In the genomic region with DNA sequence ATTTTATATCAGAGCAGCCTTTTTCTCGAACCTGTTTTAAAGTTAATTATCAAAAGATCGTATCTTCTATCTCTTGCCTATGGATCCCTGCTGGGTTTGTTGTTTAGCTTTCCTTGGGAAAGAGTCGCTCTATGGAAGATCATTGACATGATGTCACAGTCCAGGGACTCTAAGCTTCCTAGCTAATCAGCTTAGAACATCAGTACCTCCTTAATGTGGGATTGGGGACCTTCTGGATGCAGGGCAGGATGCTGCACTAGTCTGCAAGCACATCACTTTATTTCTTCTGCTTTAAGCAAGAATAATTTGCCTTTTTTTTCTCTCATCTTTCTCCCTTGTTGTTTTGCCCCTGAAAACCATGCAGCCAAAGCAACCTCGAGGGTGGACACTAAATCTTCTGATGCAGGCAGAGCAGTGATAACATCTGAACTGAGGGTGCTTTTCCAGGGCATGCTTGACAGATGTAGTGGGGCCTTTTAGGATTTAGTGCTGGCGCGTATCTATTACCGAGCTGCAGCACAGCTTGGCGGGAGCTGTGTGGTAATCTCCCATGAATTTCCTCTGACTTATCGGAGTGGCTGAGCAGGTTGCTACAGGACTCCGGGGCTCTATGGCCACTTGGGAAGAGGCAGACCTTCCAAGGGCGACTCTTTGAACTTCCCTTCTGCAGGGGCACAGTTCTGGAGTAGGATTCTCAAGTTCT, we compare ENCODE assay signal across 27 mouse cellular contexts.
DNase-seq lines count a peak whose midpoint lies in the region; ATAC-seq and TF ChIP-seq lines count a peak whose summit lies in the region.
"Had no signal": no experiment of that assay in that cellular context is flagged by ENCODE, and none has a peak within 500 bp of the region (broad histone marks: within the 10 kb centered on the region; RNA-seq: fewer than 3 reads in every experiment).

No protein-coding gene starts in this region.

- TF ChIP-seq POLR2A in brain, embryonic 14.5 days (IDR thresholded peaks at IDR 0.05; ENCODE audit: borderline replicate concordance, extremely low read depth, insufficient read depth, insufficient read length, poor library complexity, severe bottlenecking): no peak

- H3K9me3 ChIP-seq in intestine, embryonic 15.5 days: no peaks in the 10 kb centered on the region
- H3K9me3 ChIP-seq in intestine, postnatal 0 days (ENCODE audit: control insufficient read depth): no peaks in the 10 kb centered on the region
- no peaks in the 10 kb centered on the region for H3K9me3 ChIP-seq in midbrain, embryonic 14.5 days (ENCODE audit: control insufficient read depth, low read length)
- H3K9me3 ChIP-seq in midbrain, embryonic 11.5 days (ENCODE audit: control insufficient read depth, low read length): no peaks in the 10 kb centered on the region
- H3K9me3 ChIP-seq: embryonic facial prominence, embryonic 10.5 days; embryonic facial prominence, embryonic 15.5 days; forebrain, embryonic 12.5 days; heart, embryonic 13.5 days; limb, embryonic 13.5 days; liver, embryonic 12.5 days had no signal

- H3K9ac ChIP-seq in intestine, embryonic 15.5 days: no peak overlapping the region
- H3K9ac ChIP-seq in intestine, postnatal 0 days (ENCODE audit: low read depth, low read length): no peak overlapping the region
- no peak overlapping the region for H3K9ac ChIP-seq in midbrain, embryonic 14.5 days (replicated peaks; ENCODE audit: low read length)
- no peak overlapping the region for H3K9ac ChIP-seq in midbrain, embryonic 11.5 days (ENCODE audit: low read length)
- H3K9ac ChIP-seq: embryonic facial prominence, embryonic 15.5 days; forebrain, embryonic 12.5 days; forebrain, postnatal 0 days; heart, embryonic 13.5 days; limb, embryonic 13.5 days; liver, embryonic 12.5 days; liver, postnatal 0 days had no signal

- DNase-seq in adrenal gland, postnatal 14 days: peak; percentile 3
- DNase-seq in adrenal gland, adult 8-10 months: no peak
- peak; percentile 40 for DNase-seq in midbrain, embryonic 14.5 days
- no peak for DNase-seq in midbrain, embryonic 11.5 days (ENCODE audit: low spot score, missing footprints)
- peak; percentile 28 for DNase-seq in brain, embryonic 14.5 days (ENCODE audit: low read depth)
- no peak for DNase-seq in thymus, adult 18-20 months
- DNase-seq: adrenal gland, adult 2 months; cerebellum, adult 11 months; cerebellum, adult 9-10 months; cerebellum, postnatal 36 days; forebrain, postnatal 0 days; heart, postnatal 10 days; kidney, adult 18-20 months; kidney, postnatal 25 days; liver, postnatal 0 days; lung, postnatal 36 days; right cerebral cortex, postnatal 14 days had no signal

- peak; percentile 39; the same call in 1 of the 2 replicates for ATAC-seq in intestine, embryonic 15.5 days
- no peak for ATAC-seq in intestine, postnatal 0 days
- ATAC-seq in midbrain, embryonic 14.5 days (ENCODE audit: low FRiP score, low TSS enrichment): no peak
- no peak for ATAC-seq in midbrain, embryonic 11.5 days (ENCODE audit: low FRiP score)
- ATAC-seq: activated CD4-positive, CD25-positive, alpha-beta regulatory T cell, adult 4 months; forebrain, postnatal 0 days; liver, embryonic 12.5 days; liver, postnatal 0 days had no signal

- 44% methylated on average over 11 of the region's 11 CpGs for WGBS in intestine, embryonic 15.5 days
- WGBS in intestine, postnatal 0 days: 43% methylated on average over 11 of the region's 11 CpGs
- 21% methylated on average over 11 of the region's 11 CpGs for WGBS in midbrain, embryonic 14.5 days
- WGBS in midbrain, embryonic 11.5 days: 30% methylated on average over 11 of the region's 11 CpGs

- H3K27me3 ChIP-seq in intestine, embryonic 15.5 days (replicated peaks): no peaks in the 10 kb centered on the region
- H3K27me3 ChIP-seq in intestine, postnatal 0 days (replicated peaks; ENCODE audit: control insufficient read depth, insufficient read depth, low read length): no peaks in the 10 kb centered on the region
- no peaks in the 10 kb centered on the region for H3K27me3 ChIP-seq in midbrain, embryonic 14.5 days (ENCODE audit: control insufficient read depth, insufficient read depth, low read length)
- no peaks in the 10 kb centered on the region for H3K27me3 ChIP-seq in midbrain, embryonic 11.5 days (ENCODE audit: control insufficient read depth, insufficient read depth, low read length)
- H3K27me3 ChIP-seq: CH12.LX; embryonic facial prominence, embryonic 15.5 days; limb, embryonic 13.5 days; liver, embryonic 12.5 days had no signal

- no peak overlapping the region for H3K4me2 ChIP-seq in intestine, embryonic 15.5 days (replicated peaks)
- H3K4me2 ChIP-seq in intestine, postnatal 0 days (replicated peaks; ENCODE audit: low read depth): no peak overlapping the region
- H3K4me2 ChIP-seq in midbrain, embryonic 14.5 days (ENCODE audit: low read length): no peak overlapping the region
- H3K4me2 ChIP-seq in midbrain, embryonic 11.5 days: no peak overlapping the region
- H3K4me2 ChIP-seq: embryonic facial prominence, embryonic 15.5 days; forebrain, embryonic 12.5 days; heart, embryonic 13.5 days; limb, embryonic 13.5 days; liver, embryonic 12.5 days had no signal

- H3K4me1 ChIP-seq in intestine, embryonic 15.5 days (replicated peaks): no peaks in the 10 kb centered on the region
- H3K4me1 ChIP-seq in intestine, postnatal 0 days (replicated peaks; ENCODE audit: control insufficient read depth, insufficient read depth, low read length): no peaks in the 10 kb centered on the region
- 0 out of 2 replicates have a peak, but pooled peaks cover 7% of the 10 kb centered on the region for H3K4me1 ChIP-seq in midbrain, embryonic 14.5 days (ENCODE audit: control insufficient read depth, insufficient read depth, low read length)
- H3K4me1 ChIP-seq in midbrain, embryonic 11.5 days (ENCODE audit: control insufficient read depth, insufficient read depth, low read length): peaks cover 2% of the 10 kb centered on the region; the same call in 1 of the 2 replicates
- H3K4me1 ChIP-seq: embryonic facial prominence, embryonic 15.5 days; forebrain, embryonic 12.5 days; limb, embryonic 13.5 days; liver, embryonic 12.5 days had no signal

- no peak overlapping the region for H3K27ac ChIP-seq in intestine, embryonic 15.5 days
- H3K27ac ChIP-seq in intestine, postnatal 0 days (ENCODE audit: low read depth, low read length): no peak overlapping the region
- H3K27ac ChIP-seq in midbrain, embryonic 14.5 days (replicated peaks; ENCODE audit: low read depth, low read length): no peak overlapping the region
- no peak overlapping the region for H3K27ac ChIP-seq in midbrain, embryonic 11.5 days (ENCODE audit: low read depth, low read length)
- H3K27ac ChIP-seq: embryonic facial prominence, embryonic 10.5 days; embryonic facial prominence, embryonic 15.5 days; forebrain, embryonic 12.5 days; heart, embryonic 13.5 days; limb, embryonic 13.5 days; liver, embryonic 12.5 days had no signal

- no peak overlapping the region for H3K4me3 ChIP-seq in intestine, embryonic 15.5 days (replicated peaks)
- no peak overlapping the region for H3K4me3 ChIP-seq in intestine, postnatal 0 days (ENCODE audit: low read depth, low read length)
- no peak overlapping the region for H3K4me3 ChIP-seq in midbrain, embryonic 14.5 days (replicated peaks; ENCODE audit: low read depth, low read length)
- H3K4me3 ChIP-seq in midbrain, embryonic 11.5 days (ENCODE audit: low read depth, low read length): no peak overlapping the region
- H3K4me3 ChIP-seq: embryonic facial prominence, embryonic 10.5 days; embryonic facial prominence, embryonic 15.5 days; forebrain, embryonic 12.5 days; heart, embryonic 13.5 days; limb, embryonic 13.5 days; liver, embryonic 12.5 days had no signal

- H3K36me3 ChIP-seq in intestine, embryonic 15.5 days: no peaks in the 10 kb centered on the region
- H3K36me3 ChIP-seq in intestine, postnatal 0 days (ENCODE audit: control insufficient read depth, insufficient read depth): no peaks in the 10 kb centered on the region
- H3K36me3 ChIP-seq in midbrain, embryonic 14.5 days (ENCODE audit: control insufficient read depth, insufficient read depth, low read length): no peaks in the 10 kb centered on the region
- H3K36me3 ChIP-seq in midbrain, embryonic 11.5 days (ENCODE audit: control insufficient read depth, insufficient read depth, low read length): no peaks in the 10 kb centered on the region
- H3K36me3 ChIP-seq: embryonic facial prominence, embryonic 10.5 days; embryonic facial prominence, embryonic 15.5 days; forebrain, embryonic 12.5 days; heart, embryonic 13.5 days; limb, embryonic 13.5 days; liver, embryonic 12.5 days had no signal

- TF ChIP-seq CTCF in intestine, postnatal 0 days (IDR thresholded peaks at IDR 0.05; ENCODE audit: low read depth): no peak
- no peak for TF ChIP-seq CTCF in brain, embryonic 14.5 days (IDR thresholded peaks at IDR 0.05; ENCODE audit: borderline replicate concordance, extremely low read depth, insufficient read depth, insufficient read length)

Comparison
In these comparisons a context has a peak if more than half of its experiments do, and no peak if none do; other contexts are left out.
1. DNase-seq: peak in adrenal gland, postnatal 14 days (single experiment), midbrain, embryonic 14.5 days (single experiment) and brain, embryonic 14.5 days (single experiment); none in adrenal gland, adult 8-10 months (single experiment), midbrain, embryonic 11.5 days (single experiment) and thymus, adult 18-20 months (0 of 2).